Mouse (Mus musculus) kidney, adult 18-20 months (tissue): Measurements from ENCODE around the gene Galnt7.
A peak's percentile ranks its signal among the peaks of the same experiment; 100 is the strongest.

Experiments used
- DNase-seq: peaks from one replicate; pipeline ENCODE4 v3.0.0; 2021

Gene Galnt7

GRCm38 (mm10) chr8:57489366-57489765 lies 163.5 kb downstream of the Galnt7 start:
- DNase-seq, result no peak

- DNase-seq, result peak; percentile 78
Observed at GRCm38 (mm10) chr8:57488312-57488765, 164.5 kb downstream of the Galnt7 start.

GRCm38 (mm10) chr8:57487441-57488155 lies 165.2 kb downstream of the Galnt7 start, which contains the start of gene Sap30:
Gene Sap30 (minus strand): TSS chr8:57487860.
- DNase-seq, result peak; percentile 99

- peak; percentile 60 for DNase-seq
Observed at GRCm38 (mm10) chr8:57486491-57487440, 166.1 kb downstream of the Galnt7 start.

GRCm38 (mm10) chr8:57480606-57481005 lies 172.2 kb downstream of the Galnt7 start:
- no peak for DNase-seq

- DNase-seq, result no peak
Observed at GRCm38 (mm10) chr8:57479700-57480099, 173.1 kb downstream of the Galnt7 start.

- no peak for DNase-seq
Observed at GRCm38 (mm10) chr8:57478406-57478805, 174.4 kb downstream of the Galnt7 start.
